Mouse (Mus musculus): ENCODE data around the gene Tmem189.

Tmem189 gene

DNA sequence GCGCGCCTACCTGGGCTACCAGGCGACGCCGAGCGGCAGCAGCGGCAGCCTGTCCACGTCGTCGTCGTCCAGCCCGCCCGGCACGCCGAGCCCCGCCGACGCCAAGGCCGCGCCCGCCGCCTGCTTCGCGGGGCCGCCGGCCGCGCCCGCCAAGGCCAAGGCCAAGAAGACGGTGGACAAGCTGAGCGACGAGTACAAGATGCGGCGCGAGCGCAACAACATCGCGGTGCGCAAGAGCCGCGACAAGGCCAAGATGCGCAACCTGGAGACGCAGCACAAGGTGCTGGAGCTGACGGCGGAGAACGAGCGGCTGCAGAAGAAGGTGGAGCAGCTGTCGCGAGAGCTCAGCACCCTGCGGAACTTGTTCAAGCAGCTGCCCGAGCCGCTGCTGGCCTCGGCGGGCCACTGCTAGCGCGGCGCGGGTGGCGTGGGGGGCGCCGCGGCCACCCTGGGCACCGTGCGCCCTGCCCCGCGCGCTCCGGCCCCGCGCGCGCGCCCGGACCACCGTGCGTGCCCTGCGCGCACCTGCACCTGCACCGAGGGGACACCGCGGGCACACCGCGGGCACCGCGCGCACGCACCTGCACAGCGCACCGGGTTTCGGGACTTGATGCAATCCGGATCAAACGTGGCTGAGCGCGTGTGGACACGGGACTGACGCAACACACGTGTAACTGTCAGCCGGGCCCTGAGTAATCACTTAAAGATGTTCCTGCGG lies at the start of gene Tmem189:
TSS of gene Tmem189 (minus strand) at position 322 of the 718 bp plus-strand sequence.
- DNase-seq = peak; percentile 74

GRCm38 (mm10) chr2:167739030-167739429 lies 49.4 kb upstream of the Tmem189 start:
- no peak for DNase-seq

DNA sequence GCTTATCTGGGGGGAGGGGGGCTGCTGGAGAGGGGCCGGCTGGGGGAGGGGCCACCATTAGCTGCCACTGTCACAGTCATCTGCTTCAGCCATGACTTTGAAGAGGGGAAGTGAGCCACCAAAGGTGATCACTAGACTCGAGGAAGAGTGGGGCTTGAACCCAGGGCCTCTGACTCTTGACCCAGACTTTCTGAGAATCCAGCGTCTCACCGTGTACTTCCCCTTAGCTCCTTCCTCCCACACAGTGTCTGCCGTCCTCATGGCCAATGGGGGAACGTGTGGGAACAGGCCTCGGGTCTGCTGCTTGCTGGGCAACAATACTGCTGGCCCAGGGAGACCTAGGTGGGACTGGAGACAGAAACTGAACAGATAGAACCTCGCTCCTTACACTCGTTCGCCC lies 45.2 kb upstream of the Tmem189 start:
- DNase-seq = no peak

DNA sequence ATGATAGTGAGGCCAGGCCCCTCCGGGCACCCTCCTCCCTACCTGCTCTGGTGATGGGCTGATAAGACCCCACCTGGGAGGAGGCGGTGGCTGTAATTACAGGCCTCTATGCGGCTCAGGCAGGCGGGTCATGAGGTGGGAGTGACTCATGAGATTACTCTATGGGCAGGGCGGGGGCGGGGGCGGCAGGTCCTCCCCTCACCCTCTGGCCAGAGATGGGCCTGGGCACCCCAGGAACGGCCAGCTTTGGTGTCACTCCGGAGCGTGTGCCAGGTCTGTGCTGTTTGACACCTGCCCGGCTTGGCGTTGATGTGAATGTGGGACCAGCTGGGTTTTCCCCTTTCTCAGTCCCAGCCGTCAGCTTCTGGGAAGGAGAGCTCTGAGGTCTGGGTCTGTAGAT lies 41.5 kb upstream of the Tmem189 start:
- DNase-seq = no peak

DNA sequence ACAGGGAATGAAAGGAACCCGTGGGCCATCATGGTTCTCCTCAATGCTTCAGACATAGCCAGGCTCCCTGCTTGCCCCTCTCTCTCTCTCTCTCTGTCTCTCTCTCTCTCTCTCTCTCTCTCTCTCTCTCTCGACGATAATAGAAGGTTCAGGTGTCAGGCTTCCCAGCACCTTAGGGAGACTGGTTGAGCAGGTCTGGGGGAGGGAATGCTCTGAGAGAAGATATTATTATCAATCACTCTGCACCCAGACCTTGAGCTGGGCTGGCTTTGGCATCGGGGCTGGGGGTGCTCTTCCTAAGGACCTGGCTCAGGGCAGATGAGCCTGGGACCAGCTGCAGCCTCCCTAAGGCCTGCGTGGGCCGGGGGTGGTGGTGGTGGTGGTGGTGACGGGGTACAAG lies 40.4 kb upstream of the Tmem189 start:
- no peak for DNase-seq

DNA sequence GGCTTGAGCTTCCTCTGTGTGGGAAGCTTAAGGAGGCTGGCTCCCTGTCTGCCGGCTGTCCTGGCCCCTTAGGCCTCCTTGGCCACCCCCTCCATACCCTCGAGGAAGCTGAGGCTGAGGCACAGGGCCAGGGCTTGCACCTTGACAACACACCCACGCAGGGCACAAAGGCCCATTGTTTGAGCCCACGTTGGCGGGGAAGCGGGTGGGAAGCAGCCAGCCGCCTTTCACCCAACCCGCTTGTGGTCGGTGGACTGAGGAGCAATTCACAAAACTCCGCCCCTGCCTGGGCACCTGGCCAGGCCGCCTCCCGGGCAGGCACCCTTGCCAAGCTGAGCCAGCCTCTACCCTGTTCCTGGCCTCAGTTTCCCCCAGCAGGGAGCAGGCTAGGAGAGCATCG lies 37.5 kb upstream of the Tmem189 start:
- DNase-seq = peak; percentile 86

DNA sequence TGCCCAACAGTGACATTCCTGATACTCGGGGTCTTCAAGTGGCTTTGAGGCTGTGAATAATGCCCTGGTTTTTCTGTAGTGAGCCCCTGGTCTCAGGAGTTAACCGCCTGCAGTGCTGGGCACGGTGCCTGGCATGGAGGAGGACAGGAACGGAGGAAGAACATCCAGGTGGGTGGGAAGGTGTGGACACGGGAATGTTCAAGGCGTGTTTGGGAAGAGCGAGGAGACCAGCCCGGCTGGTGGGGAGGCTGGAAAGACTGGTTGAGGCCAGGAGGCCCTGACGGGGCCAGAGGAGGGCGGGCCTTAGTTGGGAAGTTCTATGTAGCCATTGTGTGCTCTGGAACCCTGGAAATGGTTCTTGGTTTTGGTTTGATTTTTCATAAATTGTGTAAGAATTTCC lies 36.3 kb upstream of the Tmem189 start:
- no peak for DNase-seq

DNA sequence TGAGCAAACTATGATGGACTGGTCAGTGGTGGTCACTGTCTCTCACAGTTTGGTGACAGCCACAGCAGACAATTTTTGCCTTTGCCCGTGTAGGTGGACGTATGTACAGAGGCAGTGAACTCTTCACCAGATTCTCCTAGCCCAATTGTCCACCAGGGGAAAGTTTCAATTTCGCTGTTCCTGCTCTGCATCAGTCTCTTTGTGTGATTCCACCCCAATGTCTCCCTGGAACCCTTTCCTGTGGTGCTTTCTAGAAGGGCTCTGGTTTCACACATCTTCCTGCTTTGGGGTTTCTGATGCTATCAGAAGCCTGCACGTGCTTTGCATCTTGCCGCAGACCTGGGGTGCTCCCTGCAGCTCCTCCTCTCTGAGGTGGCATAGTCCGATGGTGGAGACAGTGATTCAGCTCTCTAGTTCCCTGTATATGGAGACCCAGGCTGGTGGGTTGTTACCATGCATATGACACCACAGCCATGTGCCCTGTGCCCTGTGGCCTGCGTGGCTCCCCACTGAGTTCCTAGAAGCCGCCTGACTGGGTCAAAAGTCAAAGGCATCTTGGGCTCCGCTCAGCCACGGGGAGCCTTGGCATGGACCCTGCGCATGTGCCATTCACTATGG lies 34.1 kb upstream of the Tmem189 start:
- DNase-seq = no peak

DNA sequence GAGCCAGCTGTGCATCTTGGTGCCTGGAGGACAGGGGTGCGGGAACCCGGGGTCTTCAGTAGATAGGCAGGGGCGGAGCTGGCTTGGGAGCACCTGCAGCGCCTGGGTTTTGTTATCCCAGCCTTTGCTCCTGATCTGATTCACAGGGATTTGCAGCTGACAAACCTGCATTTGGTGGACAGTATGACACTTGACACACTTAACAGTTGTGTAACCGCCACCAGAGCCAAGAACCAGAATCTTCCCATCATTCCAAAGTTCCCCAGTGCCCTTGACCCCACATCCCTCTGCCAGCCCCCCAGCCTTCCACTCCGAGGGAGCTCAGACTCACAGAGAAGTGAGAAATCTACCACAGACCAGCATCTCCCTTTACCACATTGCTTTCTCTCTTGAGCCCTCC lies 32.9 kb upstream of the Tmem189 start:
- no peak for DNase-seq

GRCm38 (mm10) chr2:167721159-167721882 lies 31.7 kb upstream of the Tmem189 start:
- no peak for DNase-seq

- no peak for DNase-seq
These were observed 29.9 kb upstream of the Tmem189 start for GRCm38 (mm10) chr2:167719520-167719919.

DNA sequence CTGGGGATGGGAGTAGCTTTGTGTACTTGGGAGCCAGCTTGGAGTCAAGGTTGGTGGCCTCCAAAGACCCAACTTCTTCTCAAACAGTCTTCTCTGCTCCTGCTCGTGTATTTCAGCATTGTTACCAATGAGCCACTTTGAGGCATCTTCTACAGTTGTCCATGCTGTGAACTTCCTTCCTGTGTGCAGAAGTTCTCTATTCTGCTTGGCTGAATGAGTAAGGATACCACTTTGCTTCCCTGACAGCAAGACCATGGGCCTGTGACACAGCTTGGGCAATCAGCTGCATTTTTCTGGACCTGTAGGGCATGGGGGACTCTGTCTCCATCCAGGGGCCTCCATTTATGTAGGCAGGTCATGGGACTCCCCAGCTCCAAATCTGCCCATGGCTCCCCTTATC lies 27.6 kb upstream of the Tmem189 start:
- no peak for DNase-seq

DNA sequence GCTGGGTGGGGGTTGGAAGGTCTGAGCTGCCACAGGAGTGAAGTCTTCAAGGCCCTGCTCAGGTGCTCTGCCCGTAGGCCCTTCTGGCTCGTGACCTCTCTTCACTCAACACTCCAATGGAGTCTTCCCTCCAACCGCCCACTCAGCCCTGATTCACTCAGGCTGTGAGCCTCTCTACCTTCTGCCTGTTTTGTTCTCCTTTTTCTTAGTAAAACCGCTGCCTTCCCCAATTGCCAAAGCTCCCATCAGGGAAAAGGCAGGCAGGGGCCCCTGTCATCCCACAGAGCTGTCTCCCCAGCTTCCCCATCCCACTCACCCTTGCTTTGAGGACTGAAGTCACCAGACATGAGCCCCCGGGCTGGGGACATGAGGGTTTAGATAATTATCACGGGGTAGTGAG lies 25.4 kb upstream of the Tmem189 start:
- DNase-seq = no peak

- DNase-seq = no peak
These were observed 24.7 kb upstream of the Tmem189 start for GRCm38 (mm10) chr2:167714298-167714697.

DNA sequence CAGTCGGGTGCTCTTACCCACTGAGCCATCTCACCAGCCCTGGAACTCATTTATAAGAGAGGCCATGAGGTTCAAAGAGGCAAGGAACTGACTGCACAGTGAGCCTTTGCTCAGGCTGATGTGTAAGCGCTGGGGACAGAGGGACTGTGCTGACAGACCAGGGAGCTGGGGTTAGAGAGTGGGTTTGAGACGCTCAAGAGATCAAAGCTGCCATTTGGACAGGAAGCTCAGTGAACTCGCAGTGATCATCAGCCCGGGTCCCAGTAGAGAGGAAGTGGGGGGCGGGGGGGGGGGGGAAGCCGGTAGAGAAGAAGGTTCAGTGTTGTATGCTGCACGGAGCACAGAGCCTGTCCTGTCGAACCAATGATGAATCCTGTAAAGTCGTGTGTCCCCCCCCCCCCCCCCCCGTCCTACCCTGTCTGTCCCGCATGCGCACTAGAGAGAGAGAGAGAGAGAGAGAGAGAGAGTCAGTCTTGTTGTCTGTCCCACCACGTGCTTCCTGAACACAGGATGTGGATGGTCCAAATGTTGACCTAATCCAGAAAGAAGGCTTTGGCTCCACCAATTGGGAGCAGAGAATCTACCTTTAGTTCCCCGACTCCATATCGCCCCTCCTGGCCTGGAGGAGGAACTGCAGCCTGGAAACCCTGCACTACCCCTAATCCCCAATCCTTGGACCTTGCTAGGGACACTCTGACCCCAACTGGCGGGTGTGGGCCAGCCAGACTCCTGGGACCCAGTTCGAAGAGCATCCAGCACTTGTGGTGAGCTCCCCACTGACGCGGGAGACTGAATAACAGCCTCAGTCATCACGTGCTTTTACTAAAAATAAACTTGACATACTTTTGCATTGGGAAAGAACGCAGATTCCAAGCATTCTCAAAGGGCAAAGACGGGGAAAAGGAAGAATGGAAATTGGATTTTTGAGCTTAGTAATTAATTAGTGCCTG lies 23.5 kb upstream of the Tmem189 start:
- DNase-seq = no peak

DNA sequence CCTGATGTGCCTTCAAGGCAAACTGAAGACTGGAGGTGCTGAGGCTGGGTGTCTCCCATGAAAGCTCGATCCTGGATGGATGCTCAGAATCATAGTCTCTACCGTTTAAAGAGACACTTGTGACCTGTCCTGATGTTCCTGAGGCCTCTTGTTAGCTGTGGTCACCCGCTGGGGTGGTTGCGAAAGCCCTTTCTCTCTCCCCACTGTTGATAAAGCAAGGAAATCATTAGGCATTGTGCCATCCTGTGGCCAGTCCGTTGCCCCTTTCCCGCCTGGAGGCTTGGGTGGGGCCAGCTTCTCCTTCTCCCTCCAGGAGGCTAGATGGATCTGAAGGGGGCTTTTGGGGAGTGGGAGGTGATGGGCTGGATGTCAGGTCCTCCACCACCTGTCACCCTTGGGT lies 21.0 kb upstream of the Tmem189 start:
- no peak for DNase-seq

GRCm38 (mm10) chr2:167709969-167710368 lies 20.3 kb upstream of the Tmem189 start:
- no peak for DNase-seq

GRCm38 (mm10) chr2:167708373-167708772 lies 18.8 kb upstream of the Tmem189 start:
- no peak for DNase-seq

DNA sequence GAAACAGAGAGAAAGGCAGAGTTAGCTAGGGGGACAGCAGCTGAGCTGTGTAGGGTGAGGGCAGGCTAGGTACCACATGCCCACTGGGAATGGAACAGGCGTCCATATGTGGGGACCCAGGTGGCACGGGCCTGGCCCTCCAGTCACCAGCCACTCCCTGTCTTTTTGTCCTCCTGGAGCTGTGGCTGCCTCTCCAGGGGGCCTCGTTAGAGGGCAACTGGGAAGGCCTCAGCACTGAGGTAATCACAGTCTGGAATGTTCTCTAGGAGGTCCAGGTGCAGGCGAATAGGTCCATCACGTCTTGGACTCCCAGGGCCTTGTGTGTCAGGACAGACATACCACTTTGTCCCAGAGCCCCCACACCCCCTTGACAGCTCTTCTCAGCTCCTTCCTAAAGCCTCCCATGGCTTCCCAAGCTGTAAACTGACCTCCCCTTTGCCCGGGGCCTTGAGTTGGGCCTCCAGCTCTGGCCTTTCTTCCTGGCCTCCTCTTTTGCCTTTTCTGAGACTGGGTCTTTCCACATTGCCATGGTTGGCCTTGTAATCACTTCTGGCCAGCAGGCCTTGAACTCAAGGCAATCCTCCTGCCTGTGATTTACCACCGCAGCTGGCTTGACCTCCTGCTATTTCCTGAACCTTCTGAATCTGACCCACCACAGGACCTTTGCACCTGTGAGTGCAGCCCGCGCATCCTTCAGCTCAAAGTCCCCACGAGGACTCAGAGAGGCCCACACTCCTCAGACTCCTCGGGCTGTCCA lies 16.7 kb upstream of the Tmem189 start:
- no peak for DNase-seq

DNA sequence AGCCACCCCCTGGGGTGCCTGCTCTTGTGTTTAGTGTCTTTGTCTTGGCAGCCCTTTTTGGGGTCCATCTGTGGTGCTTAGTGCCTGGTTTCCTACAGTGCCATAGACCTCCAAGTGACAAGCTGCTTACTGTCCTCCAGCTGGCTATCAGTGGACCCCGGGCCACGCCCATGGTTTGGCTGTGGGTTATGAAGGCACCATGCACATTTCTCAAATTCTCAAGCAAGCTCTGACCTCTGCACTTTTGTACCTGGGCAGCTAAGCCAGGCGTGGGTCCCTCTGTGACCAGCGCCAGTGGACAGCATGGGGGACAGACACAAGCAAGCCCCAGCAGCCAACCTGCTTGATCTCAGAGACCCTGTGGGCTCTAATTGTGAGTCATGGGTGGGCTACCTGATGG lies 14.8 kb upstream of the Tmem189 start:
- DNase-seq = no peak

- no peak for DNase-seq
These were observed 12.5 kb upstream of the Tmem189 start for GRCm38 (mm10) chr2:167702126-167702525.

GRCm38 (mm10) chr2:167701472-167701871 lies 11.8 kb upstream of the Tmem189 start:
- no peak for DNase-seq
